Mouse (Mus musculus): ENCODE measurements at regions not wholly inside any gene's neighbourhood (a gene's known extent, or its start where the extent isn't known, plus 50 kb on each side); places are given as distances from the start of the nearest gene placed in this dataset.

- no peak for DNase-seq (ENCODE audit: low spot score in 2 of 2)
These were observed 150.8 kb upstream of the Nr3c2 start for GRCm38 (mm10) chr8:76748471-76748870.

GRCm38 (mm10) chr8:76750286-76750685, 149.0 kb upstream of the Nr3c2 start:
- DNase-seq (ENCODE audit: low spot score in 2 of 2), result no peak

GRCm38 (mm10) chr8:76754166-76754565, 145.1 kb upstream of the Nr3c2 start:
- peak in 1 of 2 experiments; percentile 10 for DNase-seq (ENCODE audit: low spot score in 2 of 2)

- DNase-seq (ENCODE audit: low spot score in 2 of 2), result no peak
These were observed 135.0 kb upstream of the Nr3c2 start for GRCm38 (mm10) chr8:76764201-76764600.

- no peak for DNase-seq (ENCODE audit: low spot score in 2 of 2)
These were observed 130.9 kb upstream of the Nr3c2 start for GRCm38 (mm10) chr8:76768302-76768701.

- no peak for DNase-seq (ENCODE audit: low spot score in 2 of 2)
These were observed 111.5 kb upstream of the Nr3c2 start for GRCm38 (mm10) chr8:76787744-76788143.

- DNase-seq (ENCODE audit: low spot score in 2 of 2), result no peak
These were observed 105.4 kb upstream of the Nr3c2 start for GRCm38 (mm10) chr8:76793891-76794290.

GRCm38 (mm10) chr8:76799998-76800397, 99.2 kb upstream of the Nr3c2 start:
- DNase-seq (ENCODE audit: low spot score in 2 of 2), result no peak

GRCm38 (mm10) chr8:76823456-76823855, 75.8 kb upstream of the Nr3c2 start:
- no peak for DNase-seq (ENCODE audit: low spot score in 2 of 2)
